In the genomic region with DNA sequence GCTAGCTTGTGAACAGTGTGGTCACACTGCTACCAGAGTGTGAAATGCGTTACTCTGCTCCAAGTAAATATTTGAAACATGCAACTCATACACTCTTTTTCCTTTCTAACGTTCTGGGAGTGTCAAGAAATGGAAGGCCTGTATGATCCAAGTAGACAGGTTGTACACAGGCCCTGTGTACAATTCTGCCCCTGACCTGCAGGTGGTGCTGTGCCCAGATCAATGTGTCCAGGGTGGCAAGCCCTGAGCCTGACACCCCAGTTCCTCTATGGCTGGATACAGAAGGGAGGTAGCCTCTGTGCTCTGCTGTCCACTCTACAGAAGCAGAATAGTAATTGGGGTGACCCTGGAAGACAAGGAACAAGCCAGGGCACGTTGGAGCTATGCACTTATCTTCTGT, we compare ENCODE assay signal across 7 mouse cellular contexts. TPM values are rescaled to one million over a fixed set of nuclear protein-coding genes. Genes with fewer than 3 reads are reported as not detected.
DNase-seq lines count a peak whose midpoint lies in the region; ATAC-seq and TF ChIP-seq lines count a peak whose summit lies in the region.

No protein-coding gene starts in this region.

- H3K9ac ChIP-seq in heart, postnatal 0 days (replicated peaks; ENCODE audit: low read depth, low read length) = no peak overlapping the region

- DNase-seq in urinary bladder, adult 18-20 months (ENCODE audit: low spot score in 2 of 2) = peak; percentile 34 to 41
- no peak for DNase-seq in urinary bladder, postnatal 10 days (ENCODE audit: low spot score)
- DNase-seq in adrenal gland, adult 2 months = peak; percentile 86
- no peak for DNase-seq in heart, postnatal 0 days (ENCODE audit: low spot score)
- peak; percentile 84 for DNase-seq in lung, postnatal 10 days
- peak; percentile 81 for DNase-seq in thymus, postnatal 0 days (ENCODE audit: low spot score)
- no peak for DNase-seq in left cerebral cortex, adult 8-10 months (ENCODE audit: low spot score in 2 of 2)

- no peaks in the 10 kb centered on the region for H3K9me3 ChIP-seq in heart, postnatal 0 days (replicated peaks; ENCODE audit: control insufficient read depth, low read length)

- peaks cover 16% of the 10 kb centered on the region for H3K4me1 ChIP-seq in heart, postnatal 0 days (ENCODE audit: control insufficient read depth, insufficient read depth)

- TF ChIP-seq CTCF in heart, postnatal 0 days (IDR thresholded peaks at IDR 0.05; ENCODE audit: low read depth) = peak; percentile 58

- no peak overlapping the region for H3K4me3 ChIP-seq in heart, postnatal 0 days (ENCODE audit: low read depth, low read length)

- WGBS in heart, postnatal 0 days = 55% methylated on average over 3 of the region's 3 CpGs

- H3K36me3 ChIP-seq in heart, postnatal 0 days (replicated peaks; ENCODE audit: control insufficient read depth, insufficient read depth, low read length) = no peaks in the 10 kb centered on the region

- no peaks in the 10 kb centered on the region for H3K27me3 ChIP-seq in heart, postnatal 0 days (ENCODE audit: control insufficient read depth, insufficient read depth, low read length)

- no peak for TF ChIP-seq EP300 in heart, postnatal 0 days (IDR thresholded peaks at IDR 0.05; ENCODE audit: low read depth)

- no peak overlapping the region for H3K27ac ChIP-seq in heart, postnatal 0 days (ENCODE audit: low read depth)

- ATAC-seq in heart, postnatal 0 days (ENCODE audit: insufficient read depth, low read depth) = no peak

- no peak overlapping the region for H3K4me2 ChIP-seq in heart, postnatal 0 days (ENCODE audit: low read depth, low read length)

RNA-seq across cellular contexts. Expression of a gene that starts 24.3 kb away (rescaled TPM):
- total RNA-seq in adrenal gland, adult 2 months (2021) = 10 to 100 TPM; 16.6 to 18.0 TPM
- polyA plus RNA-seq in adrenal gland, adult 2 months (2012; rRNA removed) = 19.6 and 20.4 TPM in 2 replicates
- 15.6 and 28.7 TPM in 2 replicates for total RNA-seq in heart, postnatal 0 days (2014; rRNA removed; ENCODE audit: low replicate concordance)
- polyA plus RNA-seq in heart, postnatal 0 days (2015; fragmentation: Nextera tagmentation; extraction: Ambion mirVana) = 15.0 and 15.5 TPM in 2 replicates
- polyA plus RNA-seq in thymus, postnatal 0 days (2015; fragmentation: Nextera tagmentation; extraction: Ambion mirVana) = 4.2 and 4.3 TPM in 2 replicates
- total RNA-seq in left cerebral cortex, adult 8-10 months (2022) = 1 to 10 TPM; 2.5 to 3.7 (median 3.5) TPM

Comparison
In these comparisons a context has a peak if more than half of its experiments do, and no peak if none do; other contexts are left out.
1. DNase-seq: peak in urinary bladder, adult 18-20 months (2 of 2), adrenal gland, adult 2 months (single experiment), lung, postnatal 10 days (single experiment) and thymus, postnatal 0 days (single experiment); none in urinary bladder, postnatal 10 days (single experiment), heart, postnatal 0 days (single experiment) and left cerebral cortex, adult 8-10 months (0 of 2).